Mouse (Mus musculus): Measurements from ENCODE around the gene Pde9a.

DNA sequence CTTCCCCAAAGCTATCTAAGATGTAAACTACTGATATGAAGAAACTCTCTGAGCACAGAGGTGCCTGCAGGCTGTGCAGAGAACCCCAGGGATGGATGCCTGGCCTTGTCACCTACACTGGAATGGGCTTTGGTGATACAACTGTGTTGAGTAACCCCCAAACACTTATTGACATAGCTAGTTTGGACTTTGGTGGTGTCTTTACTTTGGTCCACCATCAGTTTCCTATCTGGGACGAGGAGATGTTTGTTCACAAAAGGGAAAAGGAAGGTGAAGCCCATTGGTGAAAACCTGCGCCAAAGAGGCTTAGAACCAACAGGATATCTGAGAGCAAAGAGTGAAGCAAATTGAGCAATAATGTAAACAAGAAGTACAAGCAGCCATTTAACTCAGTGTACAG, 15.8 kb upstream of the Pde9a start:
- no peak for TF ChIP-seq CTCF (IDR thresholded peaks at IDR 0.05; ENCODE audit: borderline replicate concordance, insufficient read depth, low read length)
- no peak for TF ChIP-seq POLR2A (IDR thresholded peaks at IDR 0.05; ENCODE audit: low read depth, low read length)
